7 mouse cellular contexts compared by ENCODE assay signal in the genomic region with DNA sequence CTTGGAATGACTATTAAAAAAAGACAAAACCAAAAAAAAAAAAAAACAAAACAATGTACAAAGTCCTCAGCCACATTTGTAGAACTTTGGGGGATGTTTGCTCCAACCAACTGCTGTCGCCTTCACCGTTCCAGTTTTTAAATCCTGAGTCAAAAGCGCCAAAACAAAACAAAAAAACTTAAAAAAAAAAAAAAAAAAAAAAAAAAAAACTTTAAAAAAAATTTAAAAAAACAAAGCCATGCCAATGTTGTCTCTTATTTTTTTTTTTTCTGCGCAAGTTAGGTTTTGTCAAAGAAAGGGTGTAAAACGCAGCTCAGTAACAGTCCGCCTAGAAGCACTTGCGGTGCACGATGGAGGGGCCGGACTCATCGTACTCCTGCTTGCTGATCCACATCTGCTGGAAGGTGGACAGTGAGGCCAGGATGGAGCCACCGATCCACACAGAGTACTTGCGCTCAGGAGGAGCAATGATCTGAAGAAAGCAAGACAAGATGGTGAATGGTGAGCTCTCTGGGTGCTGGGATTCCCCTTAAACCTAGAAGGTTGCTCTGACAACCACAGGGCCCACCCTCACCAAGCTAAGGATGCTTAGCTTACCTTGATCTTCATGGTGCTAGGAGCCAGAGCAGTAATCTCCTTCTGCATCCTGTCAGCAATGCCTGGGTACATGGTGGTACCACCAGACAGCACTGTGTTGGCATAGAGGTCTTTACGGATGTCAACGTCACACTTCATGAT. TPM values are rescaled to one million over a fixed set of nuclear protein-coding genes. Genes with fewer than 3 reads are reported as not detected.
DNase-seq lines count a peak whose midpoint lies in the region; ATAC-seq lines count a peak whose summit lies in the region.

No protein-coding gene starts in this region.

- H3K27me3 ChIP-seq in embryonic facial prominence, embryonic 15.5 days = no peaks in the 10 kb centered on the region
- no peaks in the 10 kb centered on the region for H3K27me3 ChIP-seq in intestine, embryonic 14.5 days (replicated peaks; ENCODE audit: control insufficient read depth, insufficient read depth, low read length)

- DNase-seq in thymus, postnatal 0 days (ENCODE audit: low spot score) = peak; percentile 2
- no peak for DNase-seq in thymus, adult 18-20 months
- peak; percentile 55 for DNase-seq in intestine, embryonic 14.5 days (ENCODE audit: low spot score)
- peak; percentile 54 to 58 for DNase-seq in natural killer cell, adult 2 months (ENCODE audit: low spot score in 2 of 2)
- DNase-seq in cerebellum, postnatal 36 days = no peak
- no peak for DNase-seq in ovary, adult 18-20 months (ENCODE audit: low spot score)

- H3K9me3 ChIP-seq in embryonic facial prominence, embryonic 15.5 days (replicated peaks) = no peaks in the 10 kb centered on the region
- H3K9me3 ChIP-seq in intestine, embryonic 14.5 days (ENCODE audit: control insufficient read depth, low read length) = no peaks in the 10 kb centered on the region

- H3K9ac ChIP-seq in embryonic facial prominence, embryonic 15.5 days = peak overlapping the region; percentile 49; the same call in 1 of the 2 replicates
- H3K9ac ChIP-seq in intestine, embryonic 14.5 days (ENCODE audit: low read length) = peak overlapping the region; percentile 100

- H3K27ac ChIP-seq in embryonic facial prominence, embryonic 15.5 days (replicated peaks) = peak overlapping the region; percentile 100
- peak overlapping the region; percentile 100 for H3K27ac ChIP-seq in intestine, embryonic 14.5 days (ENCODE audit: low read depth)

- peak overlapping the region; percentile 67 for H3K4me2 ChIP-seq in embryonic facial prominence, embryonic 15.5 days (replicated peaks)
- H3K4me2 ChIP-seq in intestine, embryonic 14.5 days (ENCODE audit: low read length) = peak overlapping the region; percentile 77

- H3K36me3 ChIP-seq in embryonic facial prominence, embryonic 15.5 days = peaks cover 63% of the 10 kb centered on the region
- peaks cover 67% of the 10 kb centered on the region for H3K36me3 ChIP-seq in intestine, embryonic 14.5 days (ENCODE audit: control insufficient read depth, insufficient read depth, low read length)

- 67% methylated on average over 14 of the region's 14 CpGs for WGBS in embryonic facial prominence, embryonic 15.5 days
- 77% methylated on average over 14 of the region's 14 CpGs for WGBS in intestine, embryonic 14.5 days

- no peak for ATAC-seq in embryonic facial prominence, embryonic 15.5 days (ENCODE audit: insufficient number of reproducible peaks, low FRiP score, low TSS enrichment, low read depth)
- no peak for ATAC-seq in intestine, embryonic 14.5 days (replicated peaks; ENCODE audit: low FRiP score, low TSS enrichment, low read depth)

- peak overlapping the region; percentile 94 for H3K4me3 ChIP-seq in embryonic facial prominence, embryonic 15.5 days (replicated peaks)
- peak overlapping the region; percentile 87 for H3K4me3 ChIP-seq in intestine, embryonic 14.5 days (ENCODE audit: low read depth, low read length)

- peaks cover 42% of the 10 kb centered on the region for H3K4me1 ChIP-seq in embryonic facial prominence, embryonic 15.5 days
- H3K4me1 ChIP-seq in intestine, embryonic 14.5 days (replicated peaks; ENCODE audit: control insufficient read depth, insufficient read depth, low read length) = peaks cover 29% of the 10 kb centered on the region

RNA-seq across cellular contexts. Expression of gene Actb, which starts 2.9 kb away (rescaled TPM):
- polyA plus RNA-seq in thymus, postnatal 0 days (2015; fragmentation: Nextera tagmentation; extraction: Ambion mirVana) = 27,108 and 27,970 TPM in 2 replicates
- 12,790 and 13,060 TPM in 2 replicates for polyA plus RNA-seq in embryonic facial prominence, embryonic 15.5 days (2015; fragmentation: Nextera tagmentation; extraction: Ambion mirVana)
- 15,561 and 16,510 TPM in 2 replicates for polyA plus RNA-seq in intestine, embryonic 14.5 days (2014; fragmentation: Nextera tagmentation; extraction: Ambion mirVana)

RNA-seq across cellular contexts. Expression of gene Fbxl18, which starts 8.4 kb away (rescaled TPM):
- 4.7 and 5.9 TPM in 2 replicates for polyA plus RNA-seq in thymus, postnatal 0 days (2015; fragmentation: Nextera tagmentation; extraction: Ambion mirVana)
- polyA plus RNA-seq in embryonic facial prominence, embryonic 15.5 days (2015; fragmentation: Nextera tagmentation; extraction: Ambion mirVana) = 11.7 and 14.7 TPM in 2 replicates
- polyA plus RNA-seq in intestine, embryonic 14.5 days (2014; fragmentation: Nextera tagmentation; extraction: Ambion mirVana) = 10.3 and 10.8 TPM in 2 replicates

RNA-seq across cellular contexts. Expression of gene Fscn1, which starts 56.5 kb away (rescaled TPM):
- polyA plus RNA-seq in thymus, postnatal 0 days (2015; fragmentation: Nextera tagmentation; extraction: Ambion mirVana) = 33.5 and 37.0 TPM in 2 replicates
- polyA plus RNA-seq in embryonic facial prominence, embryonic 15.5 days (2015; fragmentation: Nextera tagmentation; extraction: Ambion mirVana) = 328 TPM in 2 replicates
- 230 and 247 TPM in 2 replicates for polyA plus RNA-seq in intestine, embryonic 14.5 days (2014; fragmentation: Nextera tagmentation; extraction: Ambion mirVana)

Comparison
In these comparisons a context has a peak if more than half of its experiments do, and no peak if none do; other contexts are left out.
1. DNase-seq: peak in thymus, postnatal 0 days (single experiment), intestine, embryonic 14.5 days (single experiment) and natural killer cell, adult 2 months (2 of 2); none in thymus, adult 18-20 months (0 of 2), cerebellum, postnatal 36 days (0 of 2) and ovary, adult 18-20 months (single experiment).